Mouse (Mus musculus): Measurements from ENCODE around the gene Chek2. TPM values are rescaled to one million over a fixed set of nuclear protein-coding genes. Genes with fewer than 3 reads are reported as not detected.
A peak's percentile ranks its signal among the peaks of the same experiment; 100 is the strongest.

Chek2 gene
- total and polyA plus RNA-seq, 3 experiments: 3.4 to 3.7 (median 3.6) TPM

DNA sequence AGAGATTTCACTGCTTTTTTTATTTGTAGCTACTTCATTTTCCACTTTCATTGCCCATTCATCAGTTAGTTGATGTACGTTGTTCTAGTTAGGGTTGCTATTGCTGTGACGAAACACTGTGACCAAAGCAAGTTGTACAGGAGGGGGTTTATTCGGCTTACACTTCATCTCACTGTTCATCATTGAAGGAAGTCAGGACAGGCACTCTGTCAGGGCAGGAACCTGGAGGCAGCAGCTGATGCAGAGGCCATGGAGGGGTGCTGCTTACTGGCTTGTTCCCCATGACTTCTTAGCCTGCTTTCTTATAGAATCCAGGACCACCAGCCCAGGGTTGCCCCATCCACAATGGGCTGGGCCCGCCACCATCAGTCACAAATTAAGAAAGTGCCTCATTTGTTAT, 59.0 kb downstream of the Chek2 start:
- DNase-seq: no peak

DNA sequence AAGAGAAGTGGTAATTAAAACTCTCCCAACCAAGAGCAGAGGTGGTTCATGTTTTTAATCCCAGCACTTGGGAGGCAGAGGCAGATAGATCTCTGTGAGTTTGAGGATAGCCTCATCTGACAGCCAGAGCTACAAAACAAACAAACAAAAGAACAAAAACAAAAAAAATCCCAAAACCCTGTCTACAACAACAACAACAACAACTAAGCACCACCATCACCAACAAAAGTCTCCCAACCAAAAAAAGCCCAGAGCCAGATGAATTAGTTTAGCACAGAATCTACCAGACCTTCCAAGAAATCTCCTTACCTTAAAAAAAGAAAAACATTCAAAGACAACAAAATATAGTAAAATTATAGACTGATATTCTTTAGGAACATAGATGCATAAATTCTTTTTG, 60.6 kb downstream of the Chek2 start:
- no peak for DNase-seq

DNA sequence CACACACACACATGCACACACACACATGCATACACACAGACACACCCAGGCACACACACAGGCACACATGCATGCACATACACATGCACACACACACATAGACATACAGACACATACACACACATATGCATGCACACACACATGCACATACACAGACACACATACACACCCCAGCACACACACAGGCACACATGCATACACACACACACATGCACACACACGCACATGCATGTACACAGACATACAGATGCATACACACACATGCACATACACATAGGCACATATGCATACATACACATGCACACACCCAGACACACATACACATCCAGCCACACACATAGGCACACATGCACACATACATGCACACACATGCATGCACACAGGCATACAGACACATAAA, 66.9 kb downstream of the Chek2 start:
- no peak for DNase-seq

DNA sequence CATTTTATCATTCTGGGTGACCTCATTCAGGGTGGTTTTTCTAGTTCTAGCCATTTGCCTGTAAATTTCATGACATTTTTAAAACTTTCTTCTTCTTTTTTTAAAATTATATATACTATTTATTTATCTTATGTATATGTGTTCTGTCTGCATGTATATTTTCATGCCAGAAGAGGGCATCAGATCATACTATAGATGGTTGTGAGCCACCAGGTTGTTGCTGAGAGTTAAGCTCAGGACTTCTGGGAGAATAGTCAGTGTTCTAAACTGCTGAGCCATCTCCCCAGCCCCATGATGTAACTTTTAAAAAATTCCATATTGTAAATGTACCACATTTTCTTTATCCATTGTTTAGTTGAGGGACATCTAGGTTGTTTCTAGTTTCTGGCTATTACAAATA, 69.1 kb downstream of the Chek2 start:
- DNase-seq: no peak

DNA sequence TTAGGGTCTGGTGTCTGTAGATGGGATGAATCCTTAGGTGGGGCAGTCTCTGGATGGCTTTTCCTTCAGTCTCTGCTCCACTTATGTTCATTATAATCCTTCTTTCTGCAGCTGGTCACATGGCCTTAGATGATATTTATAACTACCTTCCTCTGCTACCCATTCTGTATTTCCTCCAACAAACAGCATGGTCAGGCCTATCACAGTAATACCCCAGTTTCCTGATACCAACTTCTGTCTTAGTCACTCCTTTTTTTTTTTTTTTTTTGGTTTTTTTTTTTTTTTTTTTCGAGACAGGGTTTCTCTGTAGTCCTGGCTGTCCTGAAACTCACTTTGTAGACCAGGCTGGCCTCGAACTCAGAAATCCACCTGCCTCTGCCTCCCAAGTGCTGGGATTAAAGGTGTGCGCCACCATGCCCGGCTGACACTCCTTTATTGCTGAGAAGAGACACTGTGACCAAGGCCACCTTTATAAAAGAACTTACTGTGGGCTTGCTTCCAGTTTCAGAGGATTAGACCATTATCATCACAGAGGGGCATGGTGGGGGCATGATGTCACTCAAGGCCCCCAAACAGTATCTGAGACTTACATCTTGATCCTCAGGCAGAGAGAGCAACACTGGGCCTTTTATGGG, 70.3 kb downstream of the Chek2 start:
- no peak for DNase-seq

DNA sequence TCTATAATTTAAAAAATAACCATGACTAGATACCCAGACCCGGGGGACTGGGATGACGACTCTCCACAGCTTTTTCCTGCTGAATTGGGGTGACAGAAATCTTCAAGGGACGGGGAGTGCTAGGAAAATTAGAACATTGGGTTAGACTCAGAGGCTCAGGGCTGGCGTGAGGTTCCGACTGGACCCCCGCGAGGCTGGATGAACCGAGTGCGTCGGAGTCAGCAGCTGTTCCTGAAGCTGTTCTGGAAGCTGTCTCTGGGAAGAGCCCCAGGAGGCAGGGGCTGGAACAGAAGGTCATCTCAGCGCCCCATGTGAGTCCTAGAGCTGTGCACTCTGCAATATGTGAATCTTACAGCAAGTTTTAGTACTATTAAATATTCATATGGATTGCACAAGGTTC, 75.1 kb downstream of the Chek2 start:
- DNase-seq: no peak

DNA sequence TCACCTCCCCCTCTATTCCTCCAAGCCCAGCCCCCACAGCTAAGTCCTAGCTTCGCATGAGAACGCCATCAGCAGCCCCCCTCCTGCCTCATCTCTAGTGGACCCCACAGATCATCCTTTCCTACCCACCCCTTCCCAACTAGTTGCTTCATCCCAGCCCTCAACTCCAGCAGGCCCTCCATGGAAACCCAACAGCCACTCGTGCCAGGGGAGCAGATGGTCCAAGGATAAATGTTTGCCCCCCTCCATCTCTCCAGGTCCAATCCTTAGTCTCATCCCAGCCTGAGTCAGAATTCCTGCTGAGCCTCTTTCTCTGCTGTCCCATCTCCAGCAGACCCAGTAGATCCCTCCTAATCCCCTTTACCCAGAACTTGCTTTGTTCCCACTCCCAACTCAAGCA, 76.5 kb downstream of the Chek2 start:
- no peak for DNase-seq

DNA sequence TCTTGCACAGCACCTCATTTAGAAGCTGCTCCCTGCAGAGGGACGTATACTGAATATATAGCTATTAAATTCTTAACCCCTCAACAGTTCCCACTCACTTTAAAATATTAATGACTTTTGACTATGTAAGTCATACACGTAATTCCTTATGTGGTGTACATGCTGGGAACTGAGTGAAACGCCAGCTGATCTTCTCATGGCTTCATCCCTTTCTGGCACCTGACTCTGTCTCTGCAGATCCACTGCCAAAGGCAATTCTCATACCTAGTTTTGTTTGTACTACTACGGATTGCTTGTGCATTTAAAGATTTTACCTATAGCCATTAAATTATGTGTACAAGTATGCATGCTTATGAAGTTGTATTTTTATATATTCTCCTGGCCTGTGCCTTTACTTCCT, 79.8 kb downstream of the Chek2 start:
- DNase-seq: no peak

DNA sequence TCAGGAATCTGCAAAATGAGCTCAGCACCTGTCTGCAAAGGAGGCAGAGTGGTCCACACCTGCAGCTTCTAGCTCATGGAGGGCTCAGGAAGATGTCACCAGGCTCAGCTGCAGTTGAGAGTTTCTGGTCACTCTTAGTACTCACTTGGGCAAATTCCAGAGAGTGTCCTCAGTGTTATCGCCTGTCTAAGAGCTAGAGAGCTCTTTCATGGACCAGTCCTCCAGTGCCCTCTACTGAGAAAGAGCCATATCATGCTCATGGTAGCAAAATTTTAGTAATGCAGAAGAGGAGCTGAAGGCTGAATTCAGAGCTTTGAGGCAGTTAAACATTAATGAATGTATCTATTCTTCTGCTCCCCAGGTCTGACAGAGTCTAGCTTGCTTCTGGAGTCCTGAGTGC, 83.6 kb downstream of the Chek2 start:
- peak; percentile 15 for DNase-seq

Other genes with a start within 250 kb of the Chek2 start
- gene Noc4l, start 186.6 kb upstream of the Chek2 start, total RNA-seq (2021): 10 to 100 TPM; 19.3 to 19.7 TPM
- gene Noc4l, start 186.6 kb upstream of the Chek2 start, polyA plus RNA-seq (2012; rRNA removed): 54.4 and 68.1 TPM in 2 replicates
- 10 to 100 TPM; 12.4 to 18.8 TPM for gene Ddx51, start 186.5 kb upstream of the Chek2 start, total RNA-seq (2021)
- 20.0 and 24.6 TPM in 2 replicates for gene Ddx51, start 186.5 kb upstream of the Chek2 start, polyA plus RNA-seq (2012; rRNA removed)
- gene Ep400, start 69.3 kb upstream of the Chek2 start, total RNA-seq (2021): 10 to 100 TPM; 69.1 to 90.6 TPM
- 68.3 and 74.6 TPM in 2 replicates for gene Ep400, start 69.3 kb upstream of the Chek2 start, polyA plus RNA-seq (2012; rRNA removed)
- 10 to 100 TPM; 37.0 to 54.3 TPM for gene Pus1, start 59.3 kb upstream of the Chek2 start, total RNA-seq (2021)
- gene Pus1, start 59.3 kb upstream of the Chek2 start, polyA plus RNA-seq (2012; rRNA removed): 23.1 and 29.4 TPM in 2 replicates
- 10 to 100 TPM; 38.1 to 49.7 TPM for gene Ulk1, start 29.9 kb upstream of the Chek2 start, total RNA-seq (2021)
- 71.4 and 95.4 TPM in 2 replicates for gene Ulk1, start 29.9 kb upstream of the Chek2 start, polyA plus RNA-seq (2012; rRNA removed)
- 10 to 100 TPM; 14.4 to 17.3 TPM for gene Hscb, start 202 bp upstream of the Chek2 start, total RNA-seq (2021)
- gene Hscb, start 202 bp upstream of the Chek2 start, polyA plus RNA-seq (2012; rRNA removed): 9.9 and 10.8 TPM in 2 replicates
- 10 to 100 TPM; 17.2 to 21.1 TPM for gene Ttc28, start 39.8 kb downstream of the Chek2 start, total RNA-seq (2021)
- 14.1 and 17.0 TPM in 2 replicates for gene Ttc28, start 39.8 kb downstream of the Chek2 start, polyA plus RNA-seq (2012; rRNA removed)